Mouse (Mus musculus): ENCODE measurements around the gene Bok. TPM values are rescaled to one million over a fixed set of nuclear protein-coding genes. Genes with fewer than 3 reads are reported as not detected.
A peak's percentile ranks its signal among the peaks of the same experiment; 100 is the strongest.

Bok gene
- 20.6 and 21.2 TPM in 2 replicates for polyA plus RNA-seq (2012; rRNA removed)

DNA sequence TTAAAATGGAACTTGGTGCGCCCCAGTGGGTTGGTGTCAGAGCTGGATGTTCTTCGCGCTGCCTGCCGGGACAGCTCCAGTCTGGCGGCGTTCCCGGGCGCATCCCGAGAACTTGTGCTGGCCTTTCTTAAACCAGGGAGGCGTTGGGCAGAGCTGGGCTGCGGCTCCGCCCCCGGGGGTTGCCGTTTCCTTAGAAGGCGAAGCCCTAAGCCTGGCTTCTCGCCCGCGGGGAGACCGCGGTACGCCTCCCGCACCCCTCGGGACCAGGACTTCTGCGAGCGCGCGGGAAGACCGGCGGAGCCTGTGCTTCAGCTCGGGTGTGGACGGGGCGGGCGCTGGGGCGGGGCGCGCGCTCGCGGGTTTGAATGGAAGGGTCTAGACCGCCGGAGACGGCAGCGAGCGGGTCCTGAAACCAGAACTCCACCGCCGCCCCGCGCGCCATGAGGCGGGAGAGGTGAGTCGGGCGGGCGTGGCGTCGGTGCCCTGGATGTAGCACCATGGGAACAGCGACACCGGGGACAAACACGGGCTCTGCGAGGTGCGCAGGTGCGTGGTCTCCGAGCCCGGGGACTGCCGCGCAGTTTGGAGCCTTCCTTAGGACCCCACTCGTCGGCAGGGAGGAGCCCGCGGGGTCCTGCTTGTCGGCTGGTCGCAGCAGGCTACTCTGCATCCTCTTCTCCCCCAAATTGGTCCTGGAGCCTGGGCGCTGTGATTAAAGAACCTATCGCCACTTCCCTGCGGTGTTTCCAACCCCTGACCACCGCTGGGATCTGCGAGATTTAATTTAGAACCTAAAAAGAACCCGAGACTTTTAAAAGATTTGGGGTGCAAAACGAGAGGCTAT is at the start of gene Bok:
TSS of gene Bok (plus strand) at position 260 of the 844 bp plus-strand sequence.
- TF ChIP-seq POLR2A (IDR thresholded peaks at IDR 0.05; ENCODE audit: borderline replicate concordance, insufficient read depth, low read length) = no peak
- TF ChIP-seq CTCF (IDR thresholded peaks at IDR 0.05; ENCODE audit: borderline replicate concordance, insufficient read depth, low read depth, low read length) = no peak
- no peaks in the 10 kb centered on the region for H3K27me3 ChIP-seq (ENCODE audit: control insufficient read depth, insufficient read depth, low read length)
- H3K4me1 ChIP-seq (ENCODE audit: control insufficient read depth, insufficient read depth, low read length) = no peaks in the 10 kb centered on the region
- H3K4me3 ChIP-seq (replicated peaks; ENCODE audit: insufficient read depth, low read depth, low read length) = peak within 1 kb of the TSS; percentile 53
- peak; percentile 48 to 58 for DNase-seq
- no peak within 1 kb of the TSS for H3K27ac ChIP-seq (ENCODE audit: insufficient read depth, low read length)
- WGBS = 1% methylated on average over 78 of the region's 78 CpGs

GRCm38 (mm10) chr1:93636211-93636897 is 49.1 kb upstream of the Bok start:
- Histone ChIP-seq H3K27me3 (ENCODE audit: control insufficient read depth, insufficient read depth, low read length) (no peaks in the 10 kb centered on the region), H3K4me3 (replicated peaks; ENCODE audit: insufficient read depth, low read depth, low read length) (peak overlapping the region; percentile 91), H3K27ac (ENCODE audit: insufficient read depth, low read length) (peak overlapping the region; percentile 93), H3K4me1 (ENCODE audit: control insufficient read depth, insufficient read depth, low read length) (peaks cover 6% of the 10 kb centered on the region; the same call in 1 of the 2 replicates)
- 25% methylated on average over 7 of the region's 7 CpGs for WGBS
- no peak for DNase-seq
- TF ChIP-seq CTCF (IDR thresholded peaks at IDR 0.05; ENCODE audit: borderline replicate concordance, insufficient read depth, low read depth, low read length) (no peak), POLR2A (IDR thresholded peaks at IDR 0.05; ENCODE audit: borderline replicate concordance, insufficient read depth, low read length) (no peak)

- 92% methylated on average over 2 of the region's 2 CpGs for WGBS
- Histone ChIP-seq H3K27ac (ENCODE audit: insufficient read depth, low read length) (no peak overlapping the region), H3K4me1 (ENCODE audit: control insufficient read depth, insufficient read depth, low read length) (no peaks in the 10 kb centered on the region), H3K27me3 (ENCODE audit: control insufficient read depth, insufficient read depth, low read length) (no peaks in the 10 kb centered on the region), H3K4me3 (replicated peaks; ENCODE audit: insufficient read depth, low read depth, low read length) (no peak overlapping the region)
- DNase-seq = no peak
- TF ChIP-seq POLR2A (IDR thresholded peaks at IDR 0.05; ENCODE audit: borderline replicate concordance, insufficient read depth, low read length) (no peak), CTCF (IDR thresholded peaks at IDR 0.05; ENCODE audit: borderline replicate concordance, insufficient read depth, low read depth, low read length) (no peak)
Observed at GRCm38 (mm10) chr1:93641978-93642377, 43.5 kb upstream of the Bok start.

DNA sequence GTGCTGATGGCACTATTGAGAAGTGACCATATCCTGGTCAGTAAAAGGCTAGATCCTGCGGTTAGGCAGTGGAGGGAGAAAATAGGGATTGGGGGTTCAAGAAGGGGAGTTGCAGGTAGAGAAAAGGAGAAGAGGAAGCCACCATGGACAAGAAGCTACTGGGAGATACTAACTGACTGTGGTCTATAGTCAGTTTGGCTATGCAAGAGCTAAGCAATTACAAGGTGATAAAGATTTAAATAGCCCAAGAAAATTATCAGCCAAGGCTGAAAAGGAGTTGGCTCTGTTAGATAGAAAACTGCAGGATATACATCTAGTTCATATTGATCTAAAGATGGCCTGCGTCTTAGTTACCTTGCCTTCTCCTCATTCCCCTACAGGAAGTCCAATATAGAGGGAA is 42.8 kb upstream of the Bok start:
- no peak overlapping the region for H3K4me3 ChIP-seq (replicated peaks; ENCODE audit: insufficient read depth, low read depth, low read length)
- 91% methylated on average over 2 of the region's 2 CpGs for WGBS
- DNase-seq = no peak
- no peaks in the 10 kb centered on the region for H3K4me1 ChIP-seq (ENCODE audit: control insufficient read depth, insufficient read depth, low read length)
- no peak overlapping the region for H3K27ac ChIP-seq (ENCODE audit: insufficient read depth, low read length)
- TF ChIP-seq CTCF (IDR thresholded peaks at IDR 0.05; ENCODE audit: borderline replicate concordance, insufficient read depth, low read depth, low read length) = no peak
- no peak for TF ChIP-seq POLR2A (IDR thresholded peaks at IDR 0.05; ENCODE audit: borderline replicate concordance, insufficient read depth, low read length)
- H3K27me3 ChIP-seq (ENCODE audit: control insufficient read depth, insufficient read depth, low read length) = no peaks in the 10 kb centered on the region

DNA sequence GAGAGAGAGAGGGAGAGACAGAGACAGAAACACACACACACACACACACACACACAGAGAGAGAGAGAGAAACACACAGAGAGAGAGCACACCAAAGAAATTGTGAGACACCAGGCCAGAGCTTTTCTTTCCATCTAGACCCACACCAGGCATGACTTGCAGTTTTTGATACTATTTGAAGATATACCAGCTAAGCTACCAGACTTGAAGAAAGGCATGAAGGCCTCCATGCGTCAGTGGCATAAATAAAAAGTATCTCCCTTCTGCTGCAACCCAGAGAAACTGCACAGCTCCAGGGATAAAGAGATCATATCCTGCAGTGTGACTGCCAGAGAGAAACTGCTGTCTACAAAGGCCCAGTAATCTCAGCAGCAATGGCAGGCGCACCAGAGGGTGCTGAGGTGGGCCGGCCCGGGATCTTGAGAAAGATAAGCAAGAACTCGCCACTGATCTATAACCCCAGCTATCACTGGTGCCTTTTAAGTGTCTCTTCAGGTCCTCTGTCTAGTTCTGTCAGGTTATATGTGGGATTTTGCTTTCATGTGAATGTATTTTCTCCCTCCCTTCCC is 35.8 kb upstream of the Bok start:
- Histone ChIP-seq H3K27ac (ENCODE audit: insufficient read depth, low read length) (no peak overlapping the region), H3K4me3 (replicated peaks; ENCODE audit: insufficient read depth, low read depth, low read length) (no peak overlapping the region), H3K27me3 (ENCODE audit: control insufficient read depth, insufficient read depth, low read length) (no peaks in the 10 kb centered on the region), H3K4me1 (ENCODE audit: control insufficient read depth, insufficient read depth, low read length) (no peaks in the 10 kb centered on the region)
- no peak for TF ChIP-seq CTCF (IDR thresholded peaks at IDR 0.05; ENCODE audit: borderline replicate concordance, insufficient read depth, low read depth, low read length)
- TF ChIP-seq POLR2A (IDR thresholded peaks at IDR 0.05; ENCODE audit: borderline replicate concordance, insufficient read depth, low read length) = no peak
- WGBS = 86% methylated on average over 5 of the region's 5 CpGs
- no peak for DNase-seq

- 76% methylated on average over 2 of the region's 2 CpGs for WGBS
- H3K4me3 ChIP-seq (replicated peaks; ENCODE audit: insufficient read depth, low read depth, low read length) = no peak overlapping the region
- no peaks in the 10 kb centered on the region for H3K27me3 ChIP-seq (ENCODE audit: control insufficient read depth, insufficient read depth, low read length)
- no peak for DNase-seq
- H3K27ac ChIP-seq (ENCODE audit: insufficient read depth, low read length) = no peak overlapping the region
- TF ChIP-seq CTCF (IDR thresholded peaks at IDR 0.05; ENCODE audit: borderline replicate concordance, insufficient read depth, low read depth, low read length) (no peak), POLR2A (IDR thresholded peaks at IDR 0.05; ENCODE audit: borderline replicate concordance, insufficient read depth, low read length) (no peak)
- no peaks in the 10 kb centered on the region for H3K4me1 ChIP-seq (ENCODE audit: control insufficient read depth, insufficient read depth, low read length)
Observed at GRCm38 (mm10) chr1:93654275-93654674, 31.2 kb upstream of the Bok start.

DNA sequence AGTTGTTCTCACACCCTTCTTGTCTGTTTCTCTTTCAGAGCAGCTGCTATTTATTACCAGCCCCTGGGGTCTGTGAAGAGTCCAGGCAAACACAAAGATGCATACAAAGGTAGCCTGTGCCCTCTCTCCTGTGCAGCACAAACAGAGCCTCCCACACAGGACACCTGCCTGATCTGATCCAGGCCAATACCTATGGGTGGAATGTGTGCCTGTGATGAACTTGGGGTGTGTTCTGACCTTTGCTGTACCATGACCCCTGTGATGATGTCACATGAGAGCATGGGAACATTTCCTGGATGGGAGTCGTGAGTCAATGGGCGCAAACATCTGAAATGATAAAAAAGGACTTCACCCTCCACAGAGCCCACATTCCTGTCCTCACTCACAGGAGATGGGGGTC is 30.7 kb upstream of the Bok start:
- 76% methylated on average over 2 of the region's 2 CpGs for WGBS
- no peak overlapping the region for H3K4me3 ChIP-seq (replicated peaks; ENCODE audit: insufficient read depth, low read depth, low read length)
- no peaks in the 10 kb centered on the region for H3K27me3 ChIP-seq (ENCODE audit: control insufficient read depth, insufficient read depth, low read length)
- TF ChIP-seq POLR2A (IDR thresholded peaks at IDR 0.05; ENCODE audit: borderline replicate concordance, insufficient read depth, low read length) = no peak
- TF ChIP-seq CTCF (IDR thresholded peaks at IDR 0.05; ENCODE audit: borderline replicate concordance, insufficient read depth, low read depth, low read length) = no peak
- H3K27ac ChIP-seq (ENCODE audit: insufficient read depth, low read length) = no peak overlapping the region
- H3K4me1 ChIP-seq (ENCODE audit: control insufficient read depth, insufficient read depth, low read length) = no peaks in the 10 kb centered on the region
- DNase-seq = no peak

All from cerebellum, adult 2 months (tissue).